Mouse (Mus musculus) midbrain, embryonic 14.5 days (tissue): Measurements from ENCODE around the gene Trank1. TPM values are rescaled to one million over a fixed set of nuclear protein-coding genes. Genes with fewer than 3 reads are reported as not detected.

Experiments used
- ATAC-seq: fragments of 200-750 bp; cut with Nextera tagmentation; 2 replicates; pipeline ENCODE4 v1.8.0; 2017; ENCODE audit warnings: moderate number of reproducible peaks, moderate library complexity; ENCODE audit not compliant: low FRiP score, low TSS enrichment
- DNase-seq: peaks from one replicate; pipeline ENCODE4 v3.0.0-alpha.2; 2015
- H3K27ac ChIP-seq: fragments of 300-500 bp; sonication (generic); replicated peaks from 2 replicates; pipeline ENCODE4 v1.5.1; 2014; ENCODE audit warnings: mild to moderate bottlenecking, low read depth, low read length, moderate library complexity
- H3K27me3 ChIP-seq: fragments of 300-500 bp; sonication (generic); 2 replicates; pipeline ENCODE4 v1.6.1; 2014; ENCODE audit warnings: low read length, control low read depth, mixed read lengths; ENCODE audit not compliant: control insufficient read depth, insufficient read depth
- H3K36me3 ChIP-seq: fragments of 300-500 bp; sonication (generic); 2 replicates; pipeline ENCODE4 v1.6.1; 2014; ENCODE audit warnings: low read length, control low read depth; ENCODE audit not compliant: control insufficient read depth, insufficient read depth
- H3K4me1 ChIP-seq: fragments of 300-500 bp; sonication (generic); 2 replicates; pipeline ENCODE4 v1.6.1; 2014; ENCODE audit warnings: mild to moderate bottlenecking, antibody characterized with exemption, low read length, control low read depth; ENCODE audit not compliant: control insufficient read depth, insufficient read depth
- H3K4me2 ChIP-seq: fragments of 300-500 bp; sonication (generic); 2 replicates; pipeline ENCODE4 v1.6.1; 2014; ENCODE audit warnings: mild to moderate bottlenecking, low read length, moderate library complexity
- H3K4me3 ChIP-seq: fragments of 300-500 bp; sonication (generic); replicated peaks from 2 replicates; pipeline ENCODE4 v1.5.1; 2014; ENCODE audit warnings: low read depth, low read length
- H3K9ac ChIP-seq: fragments of 300-500 bp; sonication (generic); replicated peaks from 2 replicates; pipeline ENCODE4 v1.6.1; 2014; ENCODE audit warnings: mild to moderate bottlenecking, low read length, moderate library complexity
- H3K9me3 ChIP-seq: fragments of 300-500 bp; sonication (generic); 2 replicates; pipeline ENCODE4 v1.6.1; 2016; ENCODE audit warnings: low read length, control low read depth, mixed read lengths; ENCODE audit not compliant: control insufficient read depth
- WGBS: fragments of 180-500 bp; shearing (Covaris S2); extraction: QIAGEN DNeasy Blood & Tissue Kit; methylation state at CpG from one replicate; pipeline ENCODE4 v1.1.7; 2014; 5-methylcytosine and 5-hydroxymethylcytosine counted together
- polyA plus RNA-seq: library from polyadenylated mRNA; unstranded; fragments of >200 nt; fragmentation: Nextera tagmentation; extraction: Ambion mirVana; gene quantifications from 2 replicates; pipeline ENCODE4 v1.2.1, GENCODE M21; 2014

Gene Trank1
- polyA plus RNA-seq, 1 experiment from 2014 or later: 14.2 TPM

DNA sequence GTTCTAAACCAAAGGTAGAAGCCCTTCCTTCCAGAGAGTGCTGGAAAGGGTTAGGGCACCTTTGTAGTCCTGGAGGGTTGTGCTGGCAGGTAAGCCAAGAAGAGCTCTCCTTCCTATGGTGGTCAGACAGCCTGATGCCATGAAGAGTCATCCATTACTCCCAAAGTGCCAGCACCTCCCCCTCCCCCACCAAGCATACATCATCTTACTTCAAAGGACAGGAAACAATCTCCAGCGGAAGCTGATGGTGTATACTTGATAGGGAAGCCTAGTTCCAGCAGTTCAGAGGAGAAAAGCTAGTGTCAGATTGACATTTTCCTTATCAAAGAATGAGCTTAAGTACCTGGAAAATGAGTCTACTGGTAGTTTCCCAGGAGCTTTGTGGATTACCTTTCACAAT lies 36.4 kb upstream of the Trank1 start:
- DNase-seq (peak; percentile 13), ATAC-seq (no peak)
- H3K27me3 ChIP-seq: no peaks in the 10 kb centered on the region
- no peak overlapping the region; the same call in 1 of the 2 replicates for H3K4me3 ChIP-seq
- peak overlapping the region; percentile 96 for H3K4me2 ChIP-seq
- H3K27ac ChIP-seq: no peak overlapping the region
- 42% methylated on average over 1 of the region's 1 CpGs for WGBS
- no peak overlapping the region; the same call in 1 of the 2 replicates for H3K9ac ChIP-seq
- H3K9me3 ChIP-seq: no peaks in the 10 kb centered on the region
- H3K36me3 ChIP-seq: peaks cover 47% of the 10 kb centered on the region
- H3K4me1 ChIP-seq: peaks cover 51% of the 10 kb centered on the region

DNA sequence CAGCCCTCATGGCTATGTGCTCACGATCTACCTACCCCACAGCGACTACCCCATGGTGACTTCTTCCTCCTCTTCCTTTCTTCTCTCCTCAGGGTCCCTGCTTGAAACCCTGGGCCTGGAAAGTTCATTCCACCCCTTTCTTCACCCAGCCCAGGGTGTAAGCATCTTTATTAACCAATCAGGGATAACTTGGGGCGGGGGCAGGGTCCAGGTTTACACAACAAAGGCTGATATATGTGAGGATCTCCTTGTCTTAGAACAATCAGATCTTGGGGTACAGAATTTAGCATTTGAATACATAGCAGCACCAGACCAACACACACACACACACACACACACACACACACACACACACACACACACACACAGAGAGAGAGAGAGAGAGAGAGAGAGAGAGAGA lies 26.5 kb upstream of the Trank1 start:
- H3K9ac ChIP-seq: no peak overlapping the region
- no peak overlapping the region for H3K4me3 ChIP-seq
- no peaks in the 10 kb centered on the region for H3K36me3 ChIP-seq
- WGBS: 25% methylated on average over 3 of the region's 3 CpGs
- no peaks in the 10 kb centered on the region for H3K9me3 ChIP-seq
- H3K4me2 ChIP-seq: no peak overlapping the region
- ATAC-seq: no peak
- no peak for DNase-seq
- peak overlapping the region; percentile 52; the same call in 1 of the 2 replicates for H3K27ac ChIP-seq
- peaks cover 11% of the 10 kb centered on the region; the same call in 1 of the 2 replicates for H3K4me1 ChIP-seq
- no peaks in the 10 kb centered on the region for H3K27me3 ChIP-seq

GRCm38 (mm10) chr9:111285676-111286075 lies 25.9 kb upstream of the Trank1 start:
- Histone ChIP-seq H3K4me2 (peak overlapping the region; percentile 14; the same call in 1 of the 2 replicates), H3K36me3 (no peaks in the 10 kb centered on the region), H3K27ac (peak overlapping the region; percentile 52), H3K4me1 (peaks cover 11% of the 10 kb centered on the region; the same call in 1 of the 2 replicates), H3K9me3 (no peaks in the 10 kb centered on the region), H3K27me3 (no peaks in the 10 kb centered on the region), H3K4me3 (no peak overlapping the region), H3K9ac (no peak overlapping the region)
- 7% methylated on average over 5 of the region's 5 CpGs for WGBS
- no peak for ATAC-seq
- DNase-seq: peak; percentile 76

DNA sequence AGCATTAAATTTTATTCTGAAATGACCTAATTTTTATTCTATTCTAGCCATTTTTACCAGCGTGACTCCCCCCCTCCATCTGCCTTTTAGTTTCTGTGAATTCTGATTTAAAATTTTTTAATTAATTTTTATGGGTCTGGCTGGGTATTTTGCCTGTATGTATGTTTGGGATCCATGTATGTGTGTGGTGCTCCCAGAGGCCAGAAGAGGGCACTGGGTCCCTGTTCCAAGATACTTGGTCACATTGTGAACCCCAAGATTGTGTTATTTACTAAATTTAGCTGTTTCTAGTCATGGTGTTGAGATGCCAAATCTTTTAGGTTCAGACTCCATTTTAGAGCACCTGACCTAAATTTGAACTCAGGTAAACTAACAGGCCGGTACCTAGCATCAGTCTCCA lies 25.1 kb upstream of the Trank1 start:
- no peaks in the 10 kb centered on the region for H3K9me3 ChIP-seq
- no peak overlapping the region for H3K27ac ChIP-seq
- no peak overlapping the region for H3K4me3 ChIP-seq
- peaks cover 11% of the 10 kb centered on the region; the same call in 1 of the 2 replicates for H3K4me1 ChIP-seq
- 67% methylated on average over 2 of the region's 2 CpGs for WGBS
- DNase-seq: no peak
- no peaks in the 10 kb centered on the region for H3K36me3 ChIP-seq
- no peak overlapping the region for H3K4me2 ChIP-seq
- no peak for ATAC-seq
- no peak overlapping the region for H3K9ac ChIP-seq
- no peaks in the 10 kb centered on the region for H3K27me3 ChIP-seq

DNA sequence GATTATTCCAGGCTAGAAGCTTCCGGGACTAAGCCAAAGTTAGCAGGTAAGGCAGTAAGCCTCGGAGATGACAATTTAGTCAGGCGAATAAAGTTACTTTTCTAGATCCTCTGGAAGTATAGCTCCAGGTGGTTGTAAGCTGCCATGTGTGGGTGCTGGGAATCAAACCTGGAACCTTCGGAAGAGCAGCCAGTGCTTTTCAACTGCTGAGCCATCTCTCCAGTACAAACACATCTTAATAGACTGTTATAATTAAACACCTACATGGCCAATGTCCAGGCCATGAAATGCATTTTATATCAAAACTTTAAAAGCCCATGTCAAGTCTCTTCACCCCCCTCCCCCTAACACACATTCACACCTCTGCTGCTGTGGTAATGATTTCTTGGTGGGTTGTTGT lies 23.6 kb upstream of the Trank1 start:
- WGBS: 92% methylated on average over 4 of the region's 4 CpGs
- Histone ChIP-seq H3K4me2 (no peak overlapping the region), H3K9ac (no peak overlapping the region), H3K9me3 (no peaks in the 10 kb centered on the region), H3K27ac (no peak overlapping the region), H3K27me3 (no peaks in the 10 kb centered on the region), H3K4me1 (peaks cover 11% of the 10 kb centered on the region; the same call in 1 of the 2 replicates), H3K4me3 (no peak overlapping the region), H3K36me3 (no peaks in the 10 kb centered on the region)
- DNase-seq: no peak
- no peak for ATAC-seq

DNA sequence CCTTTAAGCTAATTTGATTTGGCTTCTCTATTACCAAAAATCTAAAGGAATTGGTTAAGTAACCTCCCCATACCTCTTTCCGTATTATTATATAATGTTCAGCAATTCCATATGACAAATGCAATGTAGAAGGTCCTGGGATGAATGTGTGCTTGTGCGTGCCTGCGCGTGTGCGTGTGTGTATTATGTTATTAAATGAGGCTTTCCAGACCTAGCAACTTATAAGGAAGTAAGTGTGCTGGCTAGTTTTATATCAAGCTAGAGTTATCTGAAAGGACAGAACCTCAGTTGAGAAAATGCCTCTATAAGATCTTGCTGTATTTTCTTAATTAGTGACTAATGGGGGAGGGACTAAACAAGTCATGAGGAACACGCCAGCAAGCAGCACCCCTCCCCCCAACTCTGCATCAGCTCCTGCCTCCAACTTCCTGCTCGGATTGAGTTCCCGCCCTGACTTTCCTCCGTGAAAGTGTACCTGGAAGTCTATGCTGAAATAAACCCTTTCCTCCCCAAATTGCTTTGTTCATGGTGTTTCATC lies 22.2 kb upstream of the Trank1 start:
- Histone ChIP-seq H3K4me1 (peaks cover 11% of the 10 kb centered on the region; the same call in 1 of the 2 replicates), H3K9ac (no peak overlapping the region), H3K36me3 (no peaks in the 10 kb centered on the region), H3K27ac (no peak overlapping the region), H3K9me3 (no peaks in the 10 kb centered on the region), H3K4me3 (no peak overlapping the region), H3K4me2 (no peak overlapping the region), H3K27me3 (no peaks in the 10 kb centered on the region)
- WGBS: 61% methylated on average over 9 of the region's 9 CpGs
- no peak; the same call in 1 of the 2 replicates for ATAC-seq
- DNase-seq: no peak

DNA sequence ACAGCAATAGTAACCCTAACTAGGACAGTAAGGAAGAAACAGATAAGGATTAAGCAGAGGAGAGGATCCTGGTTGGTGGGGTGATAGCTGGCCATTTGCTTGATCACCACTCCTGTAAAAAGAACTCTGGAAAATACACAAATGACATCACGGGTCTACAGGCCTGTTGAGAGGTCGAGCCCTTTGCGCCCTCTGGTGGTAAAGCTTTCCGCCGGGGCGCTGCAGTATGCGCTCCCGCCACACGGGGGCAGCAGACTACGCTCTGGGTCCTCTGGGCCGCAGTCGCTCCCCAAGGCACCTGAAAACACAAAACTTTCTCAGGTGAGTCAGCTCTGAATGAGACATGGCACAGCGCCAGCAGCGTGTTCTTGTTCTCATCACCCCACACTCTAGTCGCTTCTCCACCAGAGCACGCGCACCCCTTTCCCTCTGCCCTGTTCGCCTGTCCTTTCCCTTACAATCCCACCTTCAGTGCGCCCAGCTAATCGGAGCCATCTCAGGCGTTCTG lies 21.7 kb upstream of the Trank1 start:
- no peak overlapping the region for H3K9ac ChIP-seq
- no peaks in the 10 kb centered on the region for H3K9me3 ChIP-seq
- DNase-seq (peak; percentile 89), ATAC-seq (peak; percentile 46; the same call in 1 of the 2 replicates)
- H3K27me3 ChIP-seq: no peaks in the 10 kb centered on the region
- H3K4me2 ChIP-seq: no peak overlapping the region; the same call in 1 of the 2 replicates
- H3K36me3 ChIP-seq: no peaks in the 10 kb centered on the region
- no peak overlapping the region for H3K4me3 ChIP-seq
- H3K27ac ChIP-seq: no peak overlapping the region; the same call in 1 of the 2 replicates
- 15% methylated on average over 21 of the region's 21 CpGs for WGBS
- H3K4me1 ChIP-seq: peaks cover 9% of the 10 kb centered on the region; the same call in 1 of the 2 replicates

- no peaks in the 10 kb centered on the region for H3K9me3 ChIP-seq
- peaks cover 5% of the 10 kb centered on the region; the same call in 1 of the 2 replicates for H3K4me1 ChIP-seq
- H3K27ac ChIP-seq: no peak overlapping the region; the same call in 1 of the 2 replicates
- no peak overlapping the region for H3K9ac ChIP-seq
- H3K4me3 ChIP-seq: no peak overlapping the region
- H3K36me3 ChIP-seq: no peaks in the 10 kb centered on the region
- WGBS: 54% methylated on average over 11 of the region's 11 CpGs
- H3K27me3 ChIP-seq: no peaks in the 10 kb centered on the region
- ATAC-seq: no peak
- H3K4me2 ChIP-seq: no peak overlapping the region
- peak; percentile 47 for DNase-seq
Observed at GRCm38 (mm10) chr9:111290539-111291100, 20.9 kb upstream of the Trank1 start.

- H3K9ac ChIP-seq: no peak overlapping the region
- ATAC-seq: no peak
- WGBS: 89% methylated on average over 4 of the region's 4 CpGs
- H3K27me3 ChIP-seq: no peaks in the 10 kb centered on the region
- no peak overlapping the region for H3K4me2 ChIP-seq
- no peak for DNase-seq
- no peak overlapping the region for H3K4me3 ChIP-seq
- no peaks in the 10 kb centered on the region for H3K36me3 ChIP-seq
- H3K27ac ChIP-seq: no peak overlapping the region
- H3K4me1 ChIP-seq: 0 out of 2 replicates have a peak, but pooled peaks cover 2% of the 10 kb centered on the region
- H3K9me3 ChIP-seq: no peaks in the 10 kb centered on the region
Observed at GRCm38 (mm10) chr9:111293234-111293633, 18.3 kb upstream of the Trank1 start.
